Mouse (Mus musculus) frontal cortex, postnatal 14 days (tissue): ENCODE data around the gene Gm15557.

Experiments
- DNase-seq, 2 experiments: peaks; one replicate each; pipeline ENCODE4 v3.0.0; 2022; ENCODE audit warnings: low spot score in 2 of 2

Gene Gm15557

DNA sequence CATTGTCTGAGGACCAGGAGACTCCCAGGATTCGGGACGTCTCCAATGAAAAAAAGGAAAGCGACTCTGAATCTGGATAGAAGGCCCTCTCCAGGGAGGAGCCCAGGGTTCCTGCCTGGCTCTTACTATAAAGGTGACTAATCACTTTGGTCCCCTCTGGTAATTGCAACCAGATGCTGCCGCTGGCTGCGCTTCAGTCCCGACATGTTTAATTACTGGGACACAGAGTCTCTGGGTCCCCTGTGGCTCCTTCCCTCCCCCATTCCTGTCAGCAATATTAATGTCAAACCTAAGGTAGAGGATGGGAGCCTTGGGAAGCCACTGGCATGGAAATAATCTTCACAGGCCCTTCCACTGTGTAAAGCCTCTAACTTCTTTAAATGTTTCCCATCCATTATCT lies 8.8 kb downstream of the Gm15557 start:
- DNase-seq = no peak

DNA sequence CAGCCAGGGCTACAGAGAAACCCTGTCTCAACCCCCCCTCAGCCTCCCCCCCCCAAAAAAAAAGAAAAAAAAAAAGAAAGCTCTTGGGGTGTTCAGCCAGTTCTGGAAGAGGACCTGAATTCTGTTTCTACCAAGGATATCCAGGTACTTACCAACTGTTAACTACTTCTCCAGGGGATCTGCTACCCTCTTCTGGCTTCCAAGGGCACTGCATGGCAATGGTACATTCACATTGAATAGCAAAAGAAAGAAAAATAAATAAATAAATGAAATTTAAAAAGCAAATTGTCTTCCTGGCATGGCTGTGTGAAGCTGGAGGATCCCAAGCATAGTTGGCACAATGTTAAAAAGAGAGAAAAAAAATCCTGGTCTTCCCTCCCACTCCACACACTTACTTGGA lies 11.5 kb downstream of the Gm15557 start:
- peak; percentile 52 to 59 for DNase-seq

DNA sequence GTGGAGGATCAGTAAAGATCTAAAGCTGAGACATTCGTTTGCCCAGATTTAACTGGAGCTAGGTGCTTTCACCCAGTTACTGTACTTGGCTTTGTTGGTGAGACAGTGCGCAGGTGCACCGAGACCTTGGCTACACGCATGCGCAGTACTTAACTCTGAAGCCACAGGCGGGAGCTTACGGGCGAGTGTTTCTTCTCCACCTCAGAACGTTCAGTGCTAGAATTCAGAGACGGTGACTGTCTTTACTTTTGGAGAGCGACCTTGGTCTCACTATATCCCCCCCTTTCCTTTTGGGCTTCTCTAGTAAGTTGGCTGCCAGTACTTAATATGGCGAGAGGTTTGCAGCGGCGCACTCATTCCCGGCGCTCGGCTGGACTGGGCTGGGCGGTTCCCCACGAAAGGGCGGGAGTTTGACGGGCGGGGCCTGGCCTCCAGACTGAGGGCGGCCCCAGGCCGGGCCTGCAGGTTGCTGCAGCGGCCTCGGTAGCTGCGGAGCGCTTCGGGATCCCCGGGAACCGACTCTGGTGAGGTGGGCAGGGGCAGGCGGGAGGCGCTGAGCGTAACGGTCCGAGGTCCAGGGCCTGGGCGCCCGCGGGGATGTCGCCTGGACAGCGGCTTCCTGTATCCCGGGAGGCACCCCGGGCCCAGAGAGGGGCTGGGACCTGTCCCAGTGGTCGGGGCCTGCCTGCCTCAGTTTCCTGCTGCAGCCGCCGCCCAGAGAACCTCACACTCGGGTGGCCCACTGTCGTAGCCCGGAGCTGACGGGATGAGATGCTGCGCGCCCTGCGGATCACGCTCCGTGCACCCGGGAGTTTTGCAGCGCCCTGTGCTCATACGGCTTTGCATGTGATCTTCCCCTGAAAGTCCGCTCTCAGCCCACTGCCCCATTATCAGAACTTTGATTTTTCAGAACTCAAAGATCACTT lies 15.9 kb downstream of the Gm15557 start, which contains the start of gene Cep250:
Cep250 (plus strand) TSS at position 325 of the 926 bp plus-strand sequence.
- peak; percentile 73 to 80 for DNase-seq

DNA sequence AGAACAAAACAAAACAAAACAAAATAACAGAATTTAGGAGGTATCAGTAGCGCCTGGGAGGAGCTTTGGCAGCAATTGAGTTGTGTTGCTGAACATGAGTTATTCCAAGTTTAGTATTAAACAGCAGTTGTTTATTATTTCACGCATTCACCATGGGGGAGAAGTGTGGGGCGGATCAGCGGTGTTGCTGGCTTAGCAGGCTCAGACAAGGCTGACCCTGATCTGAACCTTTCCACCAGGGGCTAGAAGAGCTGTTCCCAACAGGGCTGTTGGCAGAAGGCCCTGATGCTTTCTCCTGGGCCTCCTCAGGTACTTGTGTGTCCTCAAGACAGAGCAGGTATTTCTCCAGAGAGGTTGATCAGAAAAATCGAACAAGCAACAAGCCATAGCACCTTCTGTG lies 19.5 kb downstream of the Gm15557 start:
- no peak for DNase-seq

DNA sequence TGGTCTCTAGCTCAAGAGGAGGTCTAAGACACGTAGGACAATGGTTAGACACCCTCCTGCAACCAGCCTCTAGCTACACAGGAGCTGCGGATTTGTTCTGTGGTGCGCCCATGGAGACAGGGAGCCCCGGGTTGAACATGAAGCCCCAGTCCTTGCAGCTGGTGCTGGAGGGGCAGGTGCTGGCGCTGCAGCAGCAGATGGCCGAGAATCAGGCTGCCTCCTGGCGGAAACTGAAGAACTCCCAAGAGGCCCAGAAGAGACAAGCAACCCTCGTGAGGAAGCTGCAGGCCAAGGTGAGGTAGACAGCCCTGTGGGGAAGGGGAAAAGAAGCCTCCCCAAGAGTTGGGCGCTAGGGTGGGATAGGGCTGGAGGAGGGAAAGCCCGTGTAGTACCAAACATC lies 21.3 kb downstream of the Gm15557 start:
- no peak for DNase-seq

DNA sequence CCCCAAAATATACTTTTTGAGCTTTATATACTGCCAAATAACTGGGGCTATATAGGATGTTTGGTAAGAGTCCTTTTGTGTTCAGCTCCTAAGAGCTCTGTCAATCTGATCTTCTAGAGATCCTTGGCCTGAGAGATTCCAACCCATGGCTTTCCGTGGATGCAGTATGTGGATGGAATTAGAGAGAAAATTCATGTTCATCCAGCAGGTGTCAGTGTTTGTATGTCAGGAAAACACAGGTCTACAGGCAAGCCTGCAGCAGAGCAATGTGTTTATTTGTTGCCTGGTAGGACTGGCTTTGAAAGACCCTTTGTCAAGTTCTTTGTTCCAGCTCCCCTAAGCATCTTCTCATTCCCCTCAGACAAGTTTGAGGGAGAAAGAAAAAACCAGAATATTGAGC lies 22.5 kb downstream of the Gm15557 start:
- no peak for DNase-seq

DNA sequence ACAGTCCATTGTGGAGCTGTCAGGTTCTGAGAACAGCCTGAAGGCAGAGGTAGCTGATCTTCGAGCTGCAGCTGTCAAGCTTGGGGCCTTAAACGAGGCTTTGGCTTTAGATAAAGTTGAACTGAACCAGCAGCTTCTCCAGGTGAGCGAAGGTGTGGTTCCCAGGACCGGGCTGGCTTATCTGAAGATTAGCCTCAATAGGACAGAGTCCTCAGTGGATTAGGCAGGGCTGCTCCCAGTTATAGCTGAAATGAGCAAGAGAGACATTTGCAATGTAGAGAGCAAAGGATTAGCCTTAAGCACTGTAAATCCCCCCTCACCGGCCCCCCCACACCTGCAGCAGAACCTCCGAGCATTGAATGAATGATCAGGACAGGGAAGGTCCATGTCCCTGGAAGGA lies 32.8 kb downstream of the Gm15557 start:
- DNase-seq = no peak

DNA sequence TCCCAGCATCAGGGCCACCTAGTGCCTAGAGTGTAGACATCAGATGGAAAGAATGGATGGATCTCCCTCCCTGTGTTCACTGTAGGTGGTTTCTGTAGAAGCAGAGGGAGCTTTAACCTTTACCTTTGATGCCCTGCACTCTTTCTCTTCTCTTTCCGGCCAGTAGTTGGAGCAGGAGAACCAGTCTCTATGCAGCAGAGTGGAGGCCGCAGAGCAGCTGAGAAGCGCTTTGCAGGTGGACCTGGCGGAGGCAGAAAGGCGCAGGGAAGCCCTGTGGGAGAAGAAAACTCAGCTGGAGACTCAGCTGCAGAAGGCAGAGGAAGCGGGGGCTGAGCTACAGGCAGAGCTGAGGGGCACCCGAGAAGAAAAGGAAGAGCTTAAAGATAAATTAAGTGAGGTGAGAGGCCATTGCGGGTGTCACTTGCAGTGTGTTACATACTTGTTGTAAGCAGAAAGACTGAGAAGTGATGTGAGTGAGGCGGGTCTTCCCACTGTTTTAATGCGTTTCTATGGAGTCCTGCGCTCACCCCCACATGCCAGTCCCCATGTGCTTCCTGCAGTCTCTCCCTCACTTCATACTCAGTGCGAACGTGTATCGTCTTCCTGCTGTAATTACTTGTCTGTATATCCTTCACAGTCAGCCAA lies 33.7 kb downstream of the Gm15557 start:
- no peak for DNase-seq

DNA sequence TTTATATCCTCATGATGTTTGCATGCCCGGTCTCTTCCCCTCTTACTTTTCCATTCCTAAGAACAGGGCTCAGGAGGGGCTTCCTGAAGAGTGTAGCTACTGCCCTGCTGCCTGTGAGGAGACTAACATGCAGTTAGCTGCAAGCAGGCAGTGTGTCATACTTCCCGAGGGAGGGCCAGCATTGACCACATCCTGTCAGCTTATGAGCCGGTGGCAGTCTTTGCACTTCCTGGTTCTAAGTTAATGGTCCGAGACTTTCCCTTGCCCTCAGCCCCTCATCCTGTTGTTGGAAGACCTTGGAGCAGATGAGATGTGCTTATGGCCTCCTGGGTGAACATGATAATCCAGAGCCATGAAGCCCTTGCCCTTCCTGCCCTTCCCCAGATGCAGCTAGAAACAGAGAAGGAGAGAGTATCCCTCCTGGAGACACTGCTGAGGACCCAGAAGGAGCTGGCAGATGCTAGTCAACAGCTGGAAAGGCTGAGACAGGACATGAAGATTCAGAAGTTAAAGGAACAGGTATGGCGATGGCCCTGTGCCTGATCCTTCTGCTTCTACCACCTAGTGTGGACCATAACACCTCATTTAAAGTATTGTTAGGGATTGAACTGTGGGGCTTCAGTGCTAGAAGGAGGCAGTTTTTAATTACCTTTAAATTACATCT lies 38.9 kb downstream of the Gm15557 start:
- no peak for DNase-seq

DNA sequence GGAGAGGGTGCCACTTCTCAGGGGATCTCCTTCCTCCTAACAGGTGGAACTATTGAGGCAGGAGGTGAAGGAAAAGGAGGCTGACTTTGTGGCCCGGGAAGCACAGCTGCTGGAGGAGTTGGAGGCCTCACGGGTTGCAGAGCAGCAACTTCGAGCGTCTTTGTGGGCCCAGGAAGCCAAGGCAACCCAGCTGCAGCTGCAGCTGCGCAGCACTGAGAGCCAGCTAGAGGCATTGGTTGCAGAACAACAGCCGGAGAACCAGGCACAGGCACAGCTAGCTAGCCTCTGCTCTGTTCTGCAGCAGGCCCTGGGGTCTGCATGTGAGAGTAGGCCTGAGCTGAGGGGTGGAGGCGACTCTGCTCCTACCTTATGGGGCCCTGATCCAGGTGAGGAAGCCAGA lies 45.2 kb downstream of the Gm15557 start:
- DNase-seq = no peak

DNA sequence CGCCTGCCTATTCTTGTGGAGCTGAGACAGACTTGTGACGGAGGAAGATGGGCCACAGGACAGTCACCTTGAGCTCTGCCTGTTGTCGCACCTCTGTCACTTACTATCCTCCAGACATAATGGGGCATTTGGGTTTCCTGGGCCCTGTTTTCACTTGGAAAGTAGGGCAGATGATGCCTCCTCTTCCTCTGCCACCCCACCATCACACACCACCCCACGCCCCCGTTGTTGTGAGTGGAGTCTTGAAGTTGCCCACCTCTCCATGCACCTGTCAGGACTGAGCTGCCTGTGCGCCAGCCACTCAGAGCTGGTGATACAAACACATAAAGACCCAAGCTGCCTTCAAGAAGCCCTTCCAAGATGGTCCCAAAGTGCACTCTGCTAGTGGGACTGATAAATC lies 46.6 kb downstream of the Gm15557 start:
- DNase-seq = no peak

DNA sequence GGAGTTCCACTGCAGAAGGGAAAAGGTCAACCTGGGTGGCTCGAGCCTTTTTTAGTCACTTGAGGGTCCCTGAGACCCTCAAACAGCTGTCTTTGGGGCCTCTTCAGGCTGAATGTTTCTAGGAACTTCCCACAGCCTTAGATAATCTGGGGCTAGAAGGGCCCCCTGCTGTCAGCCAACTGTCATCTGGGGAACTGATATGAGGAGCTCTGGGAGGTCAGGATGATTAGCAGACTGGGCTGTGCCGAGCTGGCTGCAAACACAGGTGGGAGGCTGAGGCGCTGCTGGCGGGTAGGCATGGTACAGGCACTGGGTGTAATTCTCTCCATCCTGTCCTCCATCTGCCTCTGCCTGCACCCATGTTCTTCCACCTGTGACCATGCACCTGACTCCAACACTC lies 48.6 kb downstream of the Gm15557 start:
- no peak for DNase-seq

DNA sequence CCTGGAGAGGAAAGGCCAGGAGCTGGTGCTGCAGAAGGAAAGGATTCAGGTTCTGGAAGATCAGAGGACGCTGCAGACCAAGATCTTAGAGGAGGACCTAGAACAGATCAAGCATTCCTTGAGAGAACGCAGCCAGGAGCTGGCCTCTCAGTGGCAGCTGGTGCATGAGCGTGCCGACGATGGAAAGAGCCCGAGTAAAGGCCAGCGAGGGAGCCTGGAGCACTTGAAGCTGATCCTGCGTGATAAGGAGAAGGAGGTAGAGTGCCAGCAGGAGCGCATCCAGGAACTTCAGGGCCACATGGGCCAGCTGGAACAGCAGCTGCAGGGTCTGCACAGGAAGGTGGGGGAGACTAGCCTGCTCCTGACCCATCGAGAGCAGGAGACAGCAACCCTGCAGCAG lies 50.6 kb downstream of the Gm15557 start:
- DNase-seq = no peak

DNA sequence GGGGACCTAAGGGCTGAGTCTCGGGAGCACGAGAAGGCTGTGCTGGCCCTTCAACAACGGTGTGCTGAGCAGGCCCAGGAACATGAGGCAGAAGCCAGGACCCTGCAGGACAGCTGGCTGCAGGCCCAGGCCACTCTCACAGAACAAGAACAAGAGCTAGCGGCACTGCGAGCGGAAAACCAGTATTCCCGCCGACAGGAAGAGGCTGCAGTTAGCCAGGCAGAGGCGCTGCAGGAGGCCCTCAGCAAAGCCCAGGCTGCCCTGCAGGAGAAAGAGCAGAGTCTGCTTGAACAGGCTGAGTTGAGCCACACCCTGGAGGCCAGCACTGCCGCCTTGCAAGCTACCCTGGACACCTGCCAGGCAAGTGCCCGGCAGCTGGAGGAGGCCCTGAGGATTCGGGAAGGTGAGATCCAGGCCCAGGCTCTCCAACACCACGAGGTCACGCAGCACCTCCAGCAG lies 51.4 kb downstream of the Gm15557 start:
- peak; percentile 42 to 52 for DNase-seq
